ENCODE assay signal across 20 mouse cellular contexts in genomic region chr1:88594484-88595254, GRCm38 (mm10).
DNase-seq lines count a peak whose midpoint lies in the region; ATAC-seq and TF ChIP-seq lines count a peak whose summit lies in the region.
"Had no signal": no experiment of that assay in that cellular context is flagged by ENCODE, and none has a peak within 500 bp of the region (broad histone marks: within the 10 kb centered on the region; RNA-seq: fewer than 3 reads in every experiment).

No protein-coding gene starts in this region.

- peak; percentile 21 to 23 for DNase-seq in layer of hippocampus, adult 18-20 months (ENCODE audit: low spot score in 2 of 2)
- DNase-seq in layer of hippocampus, postnatal 25 days (ENCODE audit: extremely low spot score in 1 of 2, low spot score in 1 of 2): no peak
- peak; percentile 47 for DNase-seq in brain, embryonic 18.5 days (ENCODE audit: low read depth, low spot score)
- DNase-seq in testis, postnatal 10 days (ENCODE audit: low spot score): no peak
- no peak for DNase-seq in kidney, adult 8-10 months
- no peak for DNase-seq in liver, postnatal 0 days
- DNase-seq: adrenal gland, postnatal 36 days; cerebellum, adult 11-12 months; embryo, embryonic 11 days; heart, postnatal 10 days; lung, postnatal 10 days; thymus, postnatal 4 days had no signal

- no peak overlapping the region for H3K4me3 ChIP-seq in forebrain, embryonic 13.5 days
- no peak overlapping the region for H3K4me3 ChIP-seq in midbrain, embryonic 13.5 days (replicated peaks)
- no peak overlapping the region for H3K4me3 ChIP-seq in liver, postnatal 0 days (ENCODE audit: low read depth, low read length)
- H3K4me3 ChIP-seq: midbrain, embryonic 12.5 days; stomach, embryonic 15.5 days had no signal

- peak; percentile 89 for ATAC-seq in forebrain, embryonic 13.5 days
- peak; percentile 56; the same call in 1 of the 2 replicates for ATAC-seq in midbrain, embryonic 13.5 days
- ATAC-seq in liver, postnatal 0 days: no peak
- ATAC-seq: activated CD4-positive, CD25-positive, alpha-beta regulatory T cell, adult 4 months; inflammation-experienced regulatory T-cells, adult 6 months had no signal

- no peaks in the 10 kb centered on the region for H3K9me3 ChIP-seq in forebrain, embryonic 13.5 days (replicated peaks)
- H3K9me3 ChIP-seq in midbrain, embryonic 13.5 days: no peaks in the 10 kb centered on the region
- no peaks in the 10 kb centered on the region for H3K9me3 ChIP-seq in liver, postnatal 0 days (ENCODE audit: low read length)
- H3K9me3 ChIP-seq: midbrain, embryonic 12.5 days; stomach, embryonic 15.5 days had no signal

- peak overlapping the region; percentile 84 for H3K27ac ChIP-seq in forebrain, embryonic 13.5 days
- H3K27ac ChIP-seq in midbrain, embryonic 13.5 days: peak overlapping the region; percentile 35; the same call in 1 of the 2 replicates
- no peak overlapping the region for H3K27ac ChIP-seq in liver, postnatal 0 days (ENCODE audit: low read depth)
- H3K27ac ChIP-seq: kidney, postnatal 0 days; midbrain, embryonic 12.5 days; stomach, embryonic 15.5 days had no signal

- H3K27me3 ChIP-seq in forebrain, embryonic 13.5 days: no peaks in the 10 kb centered on the region
- 0 out of 2 replicates have a peak, but pooled peaks cover 3% of the 10 kb centered on the region for H3K27me3 ChIP-seq in midbrain, embryonic 13.5 days
- H3K27me3 ChIP-seq in liver, postnatal 0 days (ENCODE audit: insufficient read depth, low read length): no peaks in the 10 kb centered on the region
- H3K27me3 ChIP-seq: midbrain, embryonic 12.5 days; stomach, embryonic 15.5 days had no signal

- peaks cover 31% of the 10 kb centered on the region for H3K4me1 ChIP-seq in forebrain, embryonic 13.5 days
- peaks cover 18% of the 10 kb centered on the region for H3K4me1 ChIP-seq in midbrain, embryonic 13.5 days (replicated peaks)
- H3K4me1 ChIP-seq in liver, postnatal 0 days (ENCODE audit: insufficient read depth): no peaks in the 10 kb centered on the region
- H3K4me1 ChIP-seq: stomach, embryonic 15.5 days had no signal

- TF ChIP-seq CTCF in liver, postnatal 0 days (IDR thresholded peaks at IDR 0.05; ENCODE audit: low read depth): no peak

- TF ChIP-seq EP300 in liver, postnatal 0 days (IDR thresholded peaks at IDR 0.05; ENCODE audit: low read depth): no peak

- no peak overlapping the region; the same call in 1 of the 2 replicates for H3K4me2 ChIP-seq in forebrain, embryonic 13.5 days
- no peak overlapping the region for H3K4me2 ChIP-seq in midbrain, embryonic 13.5 days (replicated peaks)
- no peak overlapping the region for H3K4me2 ChIP-seq in liver, postnatal 0 days (ENCODE audit: low read depth, low read length)
- H3K4me2 ChIP-seq: liver, embryonic 11.5 days; midbrain, embryonic 12.5 days; stomach, embryonic 15.5 days had no signal

- 31% methylated on average over 9 of the region's 9 CpGs for WGBS in forebrain, embryonic 13.5 days
- 40% methylated on average over 9 of the region's 9 CpGs for WGBS in midbrain, embryonic 13.5 days
- WGBS in liver, postnatal 0 days (ENCODE audit: insufficient replicate concordance): 62% methylated on average over 9 of the region's 9 CpGs

- H3K9ac ChIP-seq in forebrain, embryonic 13.5 days: no peak overlapping the region
- no peak overlapping the region; the same call in 1 of the 2 replicates for H3K9ac ChIP-seq in midbrain, embryonic 13.5 days (replicated peaks)
- no peak overlapping the region for H3K9ac ChIP-seq in liver, postnatal 0 days (replicated peaks)
- H3K9ac ChIP-seq: midbrain, embryonic 12.5 days; stomach, embryonic 15.5 days had no signal

- H3K36me3 ChIP-seq in forebrain, embryonic 13.5 days (ENCODE audit: poor library complexity, severe bottlenecking): no peaks in the 10 kb centered on the region
- H3K36me3 ChIP-seq in midbrain, embryonic 13.5 days: no peaks in the 10 kb centered on the region
- H3K36me3 ChIP-seq in liver, postnatal 0 days (replicated peaks; ENCODE audit: insufficient read depth, low read length): no peaks in the 10 kb centered on the region
- H3K36me3 ChIP-seq: midbrain, embryonic 12.5 days; stomach, embryonic 15.5 days had no signal

Comparison
In these comparisons a context has a peak if more than half of its experiments do, and no peak if none do; other contexts are left out.
1. DNase-seq: peak in layer of hippocampus, adult 18-20 months (2 of 2) and brain, embryonic 18.5 days (single experiment); none in layer of hippocampus, postnatal 25 days (0 of 2), testis, postnatal 10 days (single experiment), kidney, adult 8-10 months (0 of 2) and liver, postnatal 0 days (single experiment).